Mouse (Mus musculus): Measurements from ENCODE around the gene Unc5b.

- TF ChIP-seq CTCF (IDR thresholded peaks at IDR 0.05; ENCODE audit: low read depth) (no peak), EP300 (IDR thresholded peaks at IDR 0.05; ENCODE audit: low read depth) (no peak)
Measured at GRCm38 (mm10) chr10:60830000-60830399, 1.4 kb downstream of the Unc5b start.

All from liver, embryonic 14.5 days (tissue).